Mouse (Mus musculus): ENCODE measurements around the gene Zfp597.
A peak's percentile ranks its signal among the peaks of the same experiment; 100 is the strongest.

Gene Zfp597

DNA sequence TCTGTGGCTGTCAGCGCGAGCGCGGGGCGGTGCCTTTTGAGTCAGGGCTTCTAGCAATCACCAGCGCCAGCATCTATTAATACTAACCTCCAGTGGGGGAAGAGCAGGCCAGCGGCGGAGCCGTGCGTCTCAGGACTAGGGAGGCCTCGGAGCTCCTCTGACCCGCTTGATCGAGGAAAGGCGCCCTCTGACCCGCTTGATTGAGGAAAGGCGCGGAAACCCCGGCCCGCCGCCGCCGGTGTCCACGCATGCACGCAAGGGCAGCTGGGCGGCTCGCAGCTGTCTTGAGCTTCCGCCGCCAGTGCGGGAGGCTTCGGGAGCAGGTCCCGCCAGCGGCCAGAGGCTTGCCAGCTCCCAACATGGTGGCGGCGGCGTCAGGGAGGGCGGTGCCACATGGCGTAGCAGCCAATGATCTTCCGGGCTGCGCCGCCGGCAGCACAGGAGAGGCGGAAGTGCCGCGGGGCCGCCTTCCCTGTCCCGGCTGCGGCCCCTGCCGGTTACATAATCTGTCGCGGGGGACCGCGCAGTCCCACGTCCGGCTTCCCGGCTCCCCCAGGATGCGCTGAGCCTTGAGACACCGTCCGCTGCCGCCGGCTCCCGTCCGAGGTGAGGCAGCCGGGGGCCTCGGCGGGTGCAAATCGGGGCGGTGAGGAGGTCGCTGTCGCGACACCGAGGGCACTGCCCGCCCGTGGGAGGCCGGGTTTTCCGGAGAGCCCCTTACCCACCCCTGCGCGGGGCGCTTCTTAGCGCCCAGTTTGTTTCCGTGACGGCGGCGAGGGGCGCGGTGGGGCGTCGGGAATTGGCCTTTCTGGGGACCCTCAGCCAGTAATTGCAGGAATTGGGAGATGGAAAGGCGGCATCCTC lies at the start of gene Zfp597, which contains the start of gene Gm20695:
Gene Zfp597, minus strand, starts transcription at position 361 of the 864 bp plus-strand sequence.
Gene Gm20695, plus strand, starts transcription at position 448 of the 864 bp plus-strand sequence.
- peak; percentile 85 for DNase-seq (ENCODE audit: low read depth)

DNA sequence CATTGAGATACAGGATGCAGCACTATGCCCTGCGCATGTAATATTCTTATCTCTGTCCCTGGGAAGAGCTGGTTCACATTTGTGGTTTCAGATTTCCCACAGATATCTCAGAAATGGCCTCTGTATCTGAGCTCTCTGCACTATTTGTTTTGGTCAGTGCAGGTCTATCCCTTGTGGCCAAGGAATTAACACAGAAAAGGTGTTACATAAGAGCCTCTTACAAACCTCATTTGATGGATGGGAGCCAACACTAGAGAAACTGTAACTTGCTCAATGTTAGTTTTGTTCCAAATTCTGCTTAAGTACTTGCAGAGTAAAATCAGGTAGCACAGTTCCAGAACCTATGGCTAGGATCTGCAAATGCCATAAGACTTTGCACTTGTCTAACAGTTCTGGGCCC lies 49.7 kb upstream of the Zfp597 start:
- peak; percentile 39 for DNase-seq (ENCODE audit: low read depth)

- DNase-seq (ENCODE audit: low read depth): no peak
Measured at GRCm38 (mm10) chr16:3933536-3933935, 49.2 kb upstream of the Zfp597 start.

DNA sequence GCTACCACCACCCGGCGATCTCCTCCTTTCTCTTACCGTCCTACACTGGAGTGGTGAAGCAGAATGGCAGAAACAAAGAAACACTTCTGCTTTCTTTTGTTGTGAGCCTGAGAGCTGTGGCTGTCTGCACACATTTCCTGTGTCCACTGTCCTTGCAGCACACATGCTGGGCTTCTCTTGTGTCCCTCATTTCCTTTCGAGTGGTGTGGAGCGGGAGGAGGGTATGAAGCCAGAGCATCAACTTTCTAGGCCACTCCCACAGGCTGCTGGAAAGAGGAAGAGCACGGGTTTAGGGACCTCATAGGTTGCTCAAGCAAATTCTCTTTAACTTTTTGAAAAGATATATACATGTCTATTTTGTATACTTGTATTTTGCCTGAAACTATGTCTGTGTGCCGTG lies 44.8 kb upstream of the Zfp597 start:
- DNase-seq (ENCODE audit: low read depth): no peak

DNA sequence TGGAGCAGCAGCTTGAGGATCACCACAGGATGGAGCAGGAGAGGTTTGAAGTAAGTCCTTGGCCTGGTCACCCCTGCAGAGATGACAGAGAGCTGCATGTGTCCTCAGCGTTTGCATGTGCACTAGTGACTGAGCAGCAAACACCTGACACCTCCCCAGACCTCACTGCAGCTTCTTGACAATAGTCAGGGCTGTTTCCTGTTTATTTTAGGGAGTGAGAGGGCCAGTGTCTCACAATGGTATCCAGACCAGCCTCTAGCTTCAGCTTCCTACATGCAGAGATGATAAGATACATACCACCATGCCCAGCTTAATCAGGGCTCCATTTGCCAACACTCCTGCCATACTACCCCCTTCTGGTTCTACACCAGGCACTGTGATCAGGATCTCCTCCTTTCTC lies 44.2 kb upstream of the Zfp597 start:
- no peak for DNase-seq (ENCODE audit: low read depth)

GRCm38 (mm10) chr16:3923966-3924365 lies 39.6 kb upstream of the Zfp597 start:
- DNase-seq (ENCODE audit: low read depth): peak; percentile 29

DNA sequence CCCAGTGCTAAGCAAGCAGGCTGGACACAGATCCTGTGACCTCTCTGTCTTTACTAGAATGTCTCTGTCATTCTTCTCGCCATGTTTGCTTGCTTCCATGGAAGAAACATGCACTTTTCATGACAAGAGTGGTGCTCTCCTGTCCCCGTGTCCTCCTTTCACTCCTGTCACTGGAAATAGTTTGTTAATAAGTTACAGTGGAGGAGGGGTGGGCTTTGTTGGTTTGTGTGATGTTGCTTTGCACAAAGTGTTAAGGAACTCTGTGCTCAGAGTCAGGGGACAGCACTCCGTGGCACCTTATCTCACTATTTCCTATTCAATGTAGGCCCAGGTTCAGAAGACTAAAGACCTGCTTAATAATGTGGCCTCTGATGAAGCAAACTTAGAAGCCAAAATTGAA lies 39.2 kb upstream of the Zfp597 start:
- DNase-seq (ENCODE audit: low read depth): no peak

- DNase-seq (ENCODE audit: low read depth): no peak
Measured at GRCm38 (mm10) chr16:3920756-3921155, 36.4 kb upstream of the Zfp597 start.

GRCm38 (mm10) chr16:3909118-3909517 lies 24.8 kb upstream of the Zfp597 start:
- DNase-seq (ENCODE audit: low read depth): no peak

DNA sequence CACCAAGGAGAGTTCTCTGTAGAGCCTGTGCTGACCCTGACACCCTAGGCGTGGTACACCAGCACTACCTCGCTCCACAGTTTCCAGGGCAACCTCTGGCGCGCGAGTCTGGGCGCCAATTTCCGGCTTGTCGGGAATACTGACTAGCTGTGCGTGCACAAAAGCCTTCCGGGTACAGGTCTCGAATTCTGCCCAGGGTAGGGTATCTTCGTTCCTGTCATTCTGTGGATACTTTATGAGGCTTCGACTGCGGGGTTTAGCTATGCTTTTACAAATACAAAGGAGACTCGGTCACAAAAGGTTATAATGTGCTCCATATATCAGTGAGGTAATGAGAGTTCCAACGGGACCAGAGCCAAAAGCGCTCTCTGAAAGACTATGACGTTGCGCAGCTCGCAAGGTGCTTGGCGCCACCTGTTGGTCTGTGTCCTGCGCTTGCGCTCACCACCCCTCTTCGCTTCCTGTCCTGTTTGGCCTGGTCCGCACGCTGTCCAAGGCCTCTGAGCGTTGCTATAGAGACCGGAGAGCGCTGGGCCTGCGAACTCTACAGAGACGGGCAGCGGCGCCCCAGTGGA lies 24.3 kb upstream of the Zfp597 start, which contains the start of the genes 1700037C18Rik and Cluap1:
Gene 1700037C18Rik, minus strand, starts transcription at position 153 of the 575 bp plus-strand sequence.
Gene Cluap1, plus strand, starts transcription at position 265 of the 575 bp plus-strand sequence.
- DNase-seq (ENCODE audit: low read depth): peak; percentile 89

GRCm38 (mm10) chr16:3907471-3907870 lies 23.1 kb upstream of the Zfp597 start:
- no peak for DNase-seq (ENCODE audit: low read depth)

GRCm38 (mm10) chr16:3896553-3896952 lies 12.2 kb upstream of the Zfp597 start:
- DNase-seq (ENCODE audit: low read depth): no peak

GRCm38 (mm10) chr16:3896046-3896445 lies 11.7 kb upstream of the Zfp597 start:
- DNase-seq (ENCODE audit: low read depth): no peak

DNA sequence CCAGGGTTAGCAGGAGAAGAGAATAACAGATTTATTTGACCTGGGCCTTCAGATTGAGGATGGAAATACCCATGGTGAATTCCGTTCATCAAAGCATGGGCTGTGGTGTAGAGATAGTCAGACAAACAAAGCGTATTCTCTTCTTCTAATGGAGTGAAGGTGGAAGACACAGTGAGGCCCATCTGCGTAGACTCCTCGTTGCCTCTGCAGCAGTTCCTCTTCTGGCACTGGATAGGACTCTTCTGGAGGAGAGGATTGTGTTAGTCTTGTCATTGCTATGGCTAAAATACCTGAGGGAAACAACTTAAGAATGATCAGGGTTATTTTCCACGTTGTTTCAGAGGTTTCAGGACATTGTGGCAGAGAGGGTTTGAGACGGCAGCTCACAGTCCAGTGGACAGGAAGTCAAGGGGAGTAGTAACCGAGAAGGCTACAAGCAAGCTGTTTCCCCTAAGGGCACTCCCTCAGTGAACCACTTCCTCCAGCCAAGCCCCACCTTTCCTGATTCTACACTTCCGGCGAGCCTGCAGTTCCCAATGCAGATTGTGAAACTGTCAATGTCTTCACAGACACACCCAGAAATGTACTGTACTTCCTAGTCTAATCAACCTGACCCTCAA lies 10.9 kb upstream of the Zfp597 start:
- no peak for DNase-seq (ENCODE audit: low read depth)

DNA sequence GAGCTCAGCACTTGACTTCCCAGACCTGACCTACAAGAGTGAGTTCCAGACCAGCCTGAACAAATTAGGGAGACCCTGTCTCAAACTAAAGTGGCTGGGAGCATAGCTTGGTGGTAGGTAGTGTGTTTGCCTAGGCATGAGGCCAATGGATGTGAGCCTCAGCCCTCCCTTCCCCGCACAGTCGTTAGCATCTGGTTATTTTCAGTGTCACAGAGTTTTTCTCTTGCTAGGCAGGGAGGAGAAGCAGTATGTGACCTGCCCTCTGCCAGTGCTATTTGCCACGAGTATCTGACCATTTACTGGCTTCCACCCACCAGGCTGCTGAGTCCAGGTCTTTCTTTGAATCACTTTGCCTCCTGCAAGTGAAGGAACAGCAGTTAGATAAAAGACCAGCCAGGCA lies 9.4 kb upstream of the Zfp597 start:
- no peak for DNase-seq (ENCODE audit: low read depth)

GRCm38 (mm10) chr16:3891621-3892295 lies 7.4 kb upstream of the Zfp597 start:
- DNase-seq (ENCODE audit: low read depth): no peak

DNA sequence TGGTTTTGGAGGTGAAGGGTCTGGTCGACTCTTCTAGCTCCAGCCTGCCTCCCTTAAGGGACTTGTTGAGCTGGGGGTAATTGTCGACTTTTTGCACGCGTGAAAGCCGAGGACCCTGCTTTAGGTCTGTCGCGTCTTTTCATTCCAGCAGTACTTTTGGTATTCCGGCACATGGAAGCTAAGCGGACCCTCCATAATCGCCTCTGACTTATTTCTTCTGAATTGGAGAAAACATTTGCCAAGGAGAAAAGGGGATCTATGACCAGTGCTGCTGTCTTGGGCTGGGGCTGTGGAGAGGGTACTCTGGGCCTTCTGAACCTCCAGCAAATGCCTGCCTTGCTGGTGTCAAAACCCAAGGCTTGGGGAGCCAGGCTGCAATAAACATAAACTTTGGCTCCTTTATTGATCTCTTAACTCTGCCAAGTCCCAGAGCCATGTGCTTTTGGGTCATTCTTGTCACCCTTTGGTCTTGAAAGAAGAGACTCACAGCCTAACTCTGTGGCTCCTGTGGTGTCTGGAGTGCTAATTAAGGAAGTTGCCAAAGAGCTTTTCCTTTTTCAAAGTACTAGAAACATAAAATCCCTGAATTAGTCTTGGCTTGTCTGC lies 807 bp upstream of the Zfp597 start:
- no peak for DNase-seq (ENCODE audit: low read depth)

DNA sequence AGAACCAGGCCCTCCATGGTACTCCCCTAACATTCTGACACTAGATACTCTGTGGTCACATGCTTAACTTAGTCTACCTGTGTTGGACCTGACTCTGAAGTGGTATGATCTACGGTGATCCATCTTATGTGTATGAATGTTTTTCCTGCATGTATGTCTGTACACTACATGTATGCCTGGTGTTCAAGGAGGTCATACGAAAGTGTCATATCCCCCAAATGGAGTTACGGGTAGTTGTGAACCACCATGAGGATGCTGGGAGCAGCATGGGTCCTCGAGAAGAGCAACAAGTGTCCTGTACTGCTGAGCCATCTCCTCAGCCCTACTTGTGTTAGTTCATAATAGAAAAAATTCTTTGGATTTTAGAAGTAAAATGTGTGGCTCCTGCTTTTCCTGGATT lies 8.0 kb downstream of the Zfp597 start:
- no peak for DNase-seq (ENCODE audit: low read depth)

GRCm38 (mm10) chr16:3872216-3873047 lies 11.9 kb downstream of the Zfp597 start, which contains the start of gene Naa60:
Gene Naa60 (plus strand): TSS chr16:3872375.
- peak; percentile 79 for DNase-seq (ENCODE audit: low read depth)

- no peak for DNase-seq (ENCODE audit: low read depth)
Measured at GRCm38 (mm10) chr16:3871815-3872214, 12.5 kb downstream of the Zfp597 start.

- no peak for DNase-seq (ENCODE audit: low read depth)
Measured at GRCm38 (mm10) chr16:3859254-3859653, 25.1 kb downstream of the Zfp597 start.

Data from fibroblast of lung, adult 2 months (primary cell).